Mouse (Mus musculus) retina, adult 2 months (tissue): ENCODE results near the gene Atp6ap1.

Experiments used
- DNase-seq: peaks from one replicate; pipeline ENCODE4 v3.0.0-alpha.2; 2012; ENCODE audit warnings: low read depth, low spot score

Gene Atp6ap1

GRCm38 (mm10) chrX:74304867-74305700 lies 8.2 kb downstream of the Atp6ap1 start, which contains the start of gene Gdi1:
Gene Gdi1, plus strand, starts transcription at chrX:74304998.
- DNase-seq, result peak; percentile 69

DNA sequence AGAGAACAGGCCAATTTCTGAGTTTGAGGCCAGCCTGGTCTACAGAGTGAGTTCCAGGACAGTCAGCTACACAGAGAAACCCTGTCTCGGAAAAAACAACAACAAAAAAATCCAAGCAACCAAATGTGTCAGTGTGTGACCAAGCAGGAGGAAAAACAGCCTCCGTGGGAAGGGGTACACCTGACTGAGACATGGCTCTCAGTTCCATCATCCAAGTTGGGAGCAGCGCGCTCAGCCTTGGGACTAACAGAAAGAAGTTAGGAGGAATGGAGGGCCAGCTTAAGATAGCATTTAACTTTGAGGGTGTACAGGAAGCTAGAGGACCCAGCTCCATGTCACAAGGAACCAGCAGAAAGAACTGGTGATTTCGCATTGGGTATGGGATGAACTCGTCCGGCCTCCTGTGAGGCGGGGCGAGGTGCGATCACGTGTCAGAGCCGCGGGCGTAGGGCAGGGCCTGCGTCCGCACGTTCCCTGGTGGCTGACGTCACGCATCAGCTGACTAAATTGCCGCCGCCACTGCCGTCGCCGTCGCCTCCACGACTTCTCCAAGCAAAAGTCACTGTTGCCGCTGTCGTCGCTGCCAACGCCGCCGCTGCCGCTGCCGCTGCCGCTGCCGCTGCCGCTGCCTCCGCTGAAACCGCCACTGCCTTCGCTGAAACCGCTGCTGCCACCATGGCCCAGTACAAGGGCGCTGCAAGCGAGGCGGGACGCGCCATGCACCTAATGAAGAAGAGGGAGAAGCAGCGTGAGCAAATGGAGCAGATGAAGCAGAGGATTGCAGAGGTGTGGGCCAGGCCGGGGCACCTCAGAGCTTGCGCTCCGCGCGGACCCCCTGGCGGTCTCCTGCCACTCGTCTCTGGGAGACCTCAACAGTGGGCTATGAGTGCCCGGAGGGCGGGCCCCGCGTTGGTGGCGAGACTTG lies 15.9 kb downstream of the Atp6ap1 start, which contains the start of gene Fam50a:
Gene Fam50a, plus strand, starts transcription at position 494 of the 925 bp plus-strand sequence.
- DNase-seq, result peak; percentile 53

DNA sequence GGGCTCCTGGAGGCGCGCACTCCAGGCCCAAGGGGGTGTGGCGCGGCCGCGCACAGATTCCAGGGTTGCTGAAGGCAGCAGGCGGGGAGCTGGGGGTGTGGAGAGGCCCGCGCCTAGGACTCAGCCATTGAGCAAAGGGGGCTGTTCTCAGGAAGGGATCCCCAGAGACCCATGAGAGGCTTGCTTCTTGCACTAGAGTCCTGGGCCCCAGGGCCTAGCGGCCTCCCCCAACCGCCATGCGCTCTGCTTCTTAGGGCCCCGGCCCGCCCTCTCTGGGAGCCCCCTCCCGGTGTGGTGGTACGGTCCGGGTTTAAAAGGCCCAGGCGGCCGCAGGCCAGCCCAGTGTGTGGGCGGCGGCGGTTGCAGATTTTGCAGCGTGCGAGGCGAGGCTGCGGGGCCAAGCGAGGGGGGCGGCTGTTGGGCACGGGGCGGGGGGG lies 31.8 kb downstream of the Atp6ap1 start, which contains the start of gene Plxna3:
Gene Plxna3, plus strand, starts transcription at position 342 of the 437 bp plus-strand sequence.
- peak; percentile 57 for DNase-seq

DNA sequence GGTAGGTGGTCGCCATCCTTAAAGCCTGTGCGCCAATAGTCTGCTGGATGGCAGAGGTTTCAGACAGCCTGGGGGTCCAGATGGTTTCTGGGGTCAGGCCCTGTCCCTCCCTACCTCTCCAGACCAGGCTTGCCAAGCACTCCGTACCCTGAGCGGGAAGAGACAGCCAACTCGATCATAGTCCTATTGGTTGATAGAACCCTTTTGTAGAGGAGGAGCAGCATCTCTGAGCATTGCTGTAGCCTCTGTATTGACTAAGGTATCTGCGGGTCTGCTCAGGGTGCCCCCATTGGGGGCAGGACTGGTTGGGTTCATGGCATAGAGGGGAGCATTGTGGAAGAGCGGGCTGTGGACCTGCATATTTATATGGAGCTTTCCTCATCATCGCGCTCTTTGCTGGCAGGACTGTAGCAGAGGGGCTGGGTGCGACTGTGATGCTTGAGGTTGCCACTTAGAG lies 32.3 kb downstream of the Atp6ap1 start:
- no peak for DNase-seq

- DNase-seq, result no peak
These were observed 33.5 kb downstream of the Atp6ap1 start for GRCm38 (mm10) chrX:74330166-74330930.

DNA sequence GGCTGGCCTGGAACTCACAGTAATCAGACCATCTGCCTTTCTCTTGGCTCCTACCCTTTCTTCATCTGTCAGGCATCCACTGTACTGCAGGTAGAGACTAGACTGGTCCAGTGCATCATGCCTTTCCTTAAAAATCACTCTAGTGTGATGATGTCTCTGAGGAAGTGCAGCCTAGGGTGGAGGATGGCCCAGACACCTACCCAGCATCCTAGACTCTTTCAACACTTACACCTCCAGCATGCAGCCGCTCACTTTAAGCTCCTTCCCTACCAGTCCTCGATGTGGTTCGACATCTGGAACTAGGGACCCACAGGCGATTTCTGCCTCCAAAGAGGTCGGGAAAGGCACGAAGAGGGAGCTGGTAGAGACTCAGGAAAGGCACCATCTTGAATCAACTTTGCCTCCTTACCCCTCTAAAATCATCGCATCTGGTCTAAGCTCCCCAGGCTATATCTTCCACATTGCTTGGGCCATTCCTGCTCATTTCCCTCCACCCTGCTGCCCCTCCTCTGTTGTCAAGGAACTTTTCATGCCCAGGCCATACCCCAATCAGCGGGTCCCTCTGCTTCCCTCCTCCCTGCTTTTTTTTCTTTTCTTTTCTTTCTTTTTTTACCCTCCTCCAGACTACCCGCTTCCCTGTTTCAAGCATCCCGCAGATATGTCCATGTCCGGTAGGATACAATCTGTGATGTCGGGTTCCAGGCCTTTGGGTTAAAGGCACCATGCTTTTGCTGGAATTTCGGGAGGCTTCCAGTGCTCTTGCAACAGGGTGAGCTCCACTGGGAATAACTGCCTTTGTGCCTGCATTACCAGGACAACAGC lies 56.0 kb downstream of the Atp6ap1 start:
- DNase-seq, result no peak

- peak; percentile 60 for DNase-seq
These were observed 56.5 kb downstream of the Atp6ap1 start, which contains the start of gene Lage3 for GRCm38 (mm10) chrX:74353467-74353770. Gene Lage3, minus strand, starts transcription at chrX:74353618.
